ENCODE assay signal across 1 mouse cellular context in genomic region chr8:122375320-122375719, GRCm38 (mm10).
TF ChIP-seq lines count a peak whose summit lies in the region.

No protein-coding gene starts in this region.

TF ChIP-seq in MEL, 35 proteins besides CTCF, POLR2A, EP300 and RAD21:
- TF ChIP-seq USF2 (IDR thresholded peaks at IDR 0.05; ENCODE audit: borderline replicate concordance in 1 of 2, insufficient read depth in 1 of 2, low read depth in 1 of 2, low read length in 2 of 2) (no peak), NELFE (IDR thresholded peaks at IDR 0.05; ENCODE audit: low read depth, low read length) (no peak), HCFC1 (IDR thresholded peaks at IDR 0.05; ENCODE audit: low read depth, low read length) (no peak), POLR2AphosphoS5 (IDR thresholded peaks at IDR 0.05; ENCODE audit: borderline replicate concordance, low read depth, low read length) (no peak), ZMIZ1 (IDR thresholded peaks at IDR 0.05; ENCODE audit: low read depth, low read length) (no peak), BHLHE40 (IDR thresholded peaks at IDR 0.05; ENCODE audit: borderline replicate concordance, low read depth, low read length) (no peak)
TF ChIP-seq in MEL: peak in this region for 0.
